Mouse (Mus musculus) gastrocnemius, postnatal 4 days (tissue): ENCODE data around the gene Rhd. TPM values are rescaled to one million over a fixed set of nuclear protein-coding genes. Genes with fewer than 3 reads are reported as not detected.

Source experiments
- DNase-seq, 2 experiments: peaks; one replicate each; pipeline ENCODE4 v3.0.0; 2021 to 2022; ENCODE audit warnings: low spot score in 2 of 2, mixed read lengths in 2 of 2
- total RNA-seq, 2 experiments: library from RNA; stranded (reverse); gene quantifications; 2 replicates each; pipeline ENCODE4 v1.2.3; 2021

Gene Rhd
- total RNA-seq, 2 experiments from 2014 or later: 0.27 to 0.62 TPM

DNA sequence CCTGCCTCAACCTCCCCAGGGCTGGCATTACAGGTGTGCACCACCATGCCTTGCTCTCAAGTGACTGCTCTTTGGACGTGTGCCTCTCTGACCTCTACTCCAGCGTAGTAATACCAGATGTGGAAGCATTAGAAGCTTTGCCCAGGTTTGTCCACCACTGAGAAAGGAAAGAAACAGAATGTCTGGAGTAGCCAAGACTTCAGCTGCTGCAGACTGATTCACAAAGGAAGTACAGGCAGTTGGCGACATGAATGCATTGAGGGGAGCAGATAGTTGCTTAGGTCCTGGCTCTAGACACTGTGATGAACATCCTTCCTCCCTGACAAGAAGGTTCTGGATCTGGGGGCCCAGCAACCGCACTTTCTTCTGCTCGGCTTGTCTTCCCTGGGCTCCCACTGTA lies 8.3 kb upstream of the Rhd start:
- no peak for DNase-seq

DNA sequence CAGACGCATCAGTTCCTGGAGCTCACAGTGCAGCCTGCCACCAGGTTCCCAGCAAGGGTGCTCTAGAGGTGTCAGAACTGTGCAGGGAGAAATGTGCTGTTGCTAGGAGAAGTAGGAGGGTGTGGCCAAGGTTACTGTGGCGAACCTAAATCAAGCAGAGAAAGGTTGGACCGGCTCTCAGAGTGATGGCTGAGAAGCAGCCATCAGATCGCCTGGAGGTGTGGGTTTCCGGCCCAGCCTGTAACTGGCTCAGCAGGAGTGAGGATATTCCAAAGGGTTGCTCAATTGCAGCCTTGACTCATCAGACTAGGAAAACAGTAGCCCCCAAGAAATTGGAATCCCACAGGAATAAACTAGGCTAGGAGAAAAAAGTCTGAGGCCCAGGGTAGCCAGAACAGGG lies 7.8 kb upstream of the Rhd start:
- DNase-seq: no peak

DNA sequence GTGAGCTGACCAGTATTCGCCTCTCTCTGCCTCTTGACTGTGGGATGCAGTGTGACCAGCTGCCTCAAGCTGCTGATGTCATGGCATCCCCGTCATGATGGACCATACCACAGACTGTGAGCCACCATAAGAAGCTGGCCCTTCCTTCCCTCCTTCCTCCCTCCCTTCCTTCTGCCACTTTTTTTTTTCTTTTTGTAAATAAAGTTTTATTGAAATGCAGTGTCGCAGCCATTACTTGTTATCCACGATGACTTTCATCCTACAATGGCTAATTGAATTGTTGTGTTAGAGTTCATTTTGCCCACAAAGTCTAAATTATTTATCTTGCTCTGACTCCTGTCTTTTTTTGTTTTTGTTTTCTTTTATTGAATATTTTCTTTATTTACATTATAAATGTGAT lies 5.8 kb upstream of the Rhd start:
- DNase-seq: no peak

DNA sequence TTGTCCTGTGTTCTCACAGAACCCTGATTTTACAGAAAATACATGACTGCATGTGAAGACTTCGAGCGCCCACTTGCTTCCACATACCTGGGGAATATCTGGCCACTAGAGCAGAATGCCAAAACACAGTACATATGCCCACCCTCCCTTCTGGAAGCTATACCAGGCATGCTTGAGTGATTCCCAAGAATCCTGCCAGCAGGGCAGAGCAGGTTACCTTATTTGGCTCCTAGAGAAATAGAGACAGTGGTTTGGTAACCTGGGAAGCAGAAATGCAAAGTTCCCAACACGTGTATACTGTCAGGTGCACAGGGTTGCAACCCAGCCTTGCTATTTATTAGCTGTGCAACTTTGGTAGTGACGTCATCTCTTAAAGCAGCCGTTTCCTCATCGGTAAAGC lies 2.5 kb upstream of the Rhd start:
- no peak for DNase-seq

DNA sequence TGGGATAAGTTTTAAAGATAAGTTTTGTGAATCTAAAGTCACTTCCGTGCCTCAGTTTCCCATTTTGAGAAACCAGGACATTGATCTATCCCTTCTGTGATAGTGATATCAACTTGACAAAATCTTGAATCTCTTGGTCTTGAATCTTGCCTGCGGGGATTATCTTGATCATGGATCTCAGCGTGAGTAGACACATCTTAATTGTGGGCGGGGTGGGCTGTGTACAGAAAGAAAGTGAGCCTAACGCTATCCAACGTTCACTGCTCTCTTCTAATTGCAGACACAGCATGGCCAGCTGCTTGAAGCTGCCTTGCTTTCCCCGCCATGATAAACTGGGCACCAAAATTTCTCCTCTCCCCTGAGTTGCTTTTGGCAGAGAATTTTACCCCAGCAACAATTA lies 1.3 kb upstream of the Rhd start:
- DNase-seq: no peak

DNA sequence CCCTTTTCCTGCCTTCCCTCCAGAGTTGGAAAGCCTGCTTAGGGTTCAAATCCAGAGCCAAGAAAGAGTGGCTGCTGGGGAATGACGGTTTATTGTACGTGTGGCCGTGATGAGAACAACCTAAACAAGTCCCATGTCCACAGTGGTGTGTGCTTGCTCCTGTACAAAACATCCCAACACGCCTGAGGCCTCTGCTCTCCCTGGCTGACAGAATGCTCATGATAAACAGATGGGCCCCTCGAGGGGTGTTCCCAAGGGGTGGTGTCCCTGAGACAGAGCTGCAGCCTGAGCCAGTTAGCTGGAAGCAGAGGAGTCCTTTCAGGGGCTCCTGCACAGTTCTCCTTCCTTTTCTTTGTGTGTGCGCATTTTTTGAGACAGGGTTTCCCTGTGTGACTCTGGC lies 1.0 kb downstream of the Rhd start:
- DNase-seq: no peak

DNA sequence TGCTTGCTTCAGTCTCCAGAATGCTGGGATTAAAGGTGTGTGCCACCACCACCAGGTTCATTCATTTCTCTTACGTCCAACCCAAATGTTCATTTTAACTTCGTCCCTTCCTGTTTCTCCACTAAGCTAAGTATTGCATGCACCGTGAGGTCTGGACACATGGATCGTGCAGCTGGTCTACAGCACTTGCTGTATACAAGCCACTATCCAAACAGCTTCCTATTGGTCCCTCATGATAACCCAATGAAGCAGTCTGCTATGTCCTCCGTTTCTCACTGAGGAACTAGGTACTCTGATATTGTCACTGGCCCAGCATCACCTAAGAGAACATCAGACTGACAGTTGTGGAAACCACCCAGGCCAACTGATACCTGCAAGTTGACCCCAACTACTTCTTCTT lies 1.5 kb downstream of the Rhd start:
- DNase-seq: no peak

DNA sequence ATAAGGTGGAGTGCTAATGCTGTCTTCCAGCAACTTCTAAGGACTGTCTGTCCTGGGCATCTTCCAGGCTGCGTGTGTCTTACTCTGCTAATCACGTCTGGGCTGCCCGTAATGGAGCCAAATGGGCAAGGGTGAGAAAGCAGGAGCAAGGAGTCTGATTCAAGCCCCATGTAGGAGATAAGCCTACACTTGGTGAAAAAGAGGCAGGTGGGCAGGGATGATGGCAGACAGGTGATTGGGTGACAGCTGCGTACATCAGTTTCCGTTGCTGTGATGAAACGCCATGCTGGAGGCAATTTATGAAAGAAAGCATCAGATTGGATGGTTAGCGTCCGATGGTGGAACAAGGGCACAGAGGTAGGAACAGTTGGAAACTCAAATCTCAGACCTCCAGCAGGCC lies 2.9 kb downstream of the Rhd start:
- no peak for DNase-seq

DNA sequence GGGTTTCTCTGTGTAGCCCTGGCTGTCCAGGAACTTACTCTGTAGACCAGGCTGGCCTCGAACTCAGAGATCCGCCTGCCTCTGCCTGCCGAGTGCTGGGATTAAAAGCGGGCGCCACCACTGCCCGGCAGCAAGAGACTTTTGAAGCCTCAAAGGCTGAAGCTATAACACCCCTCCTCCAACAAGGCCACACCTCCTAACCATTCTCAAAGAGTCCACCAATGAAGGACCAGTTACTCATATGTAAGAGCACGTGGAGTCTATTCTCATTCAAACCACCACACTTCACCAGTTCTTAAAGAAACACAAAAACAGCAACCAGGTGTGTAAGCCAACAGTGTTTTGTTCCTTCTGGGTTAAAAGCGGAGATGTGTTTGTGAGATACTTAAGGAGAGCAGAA lies 3.3 kb downstream of the Rhd start:
- DNase-seq: no peak

DNA sequence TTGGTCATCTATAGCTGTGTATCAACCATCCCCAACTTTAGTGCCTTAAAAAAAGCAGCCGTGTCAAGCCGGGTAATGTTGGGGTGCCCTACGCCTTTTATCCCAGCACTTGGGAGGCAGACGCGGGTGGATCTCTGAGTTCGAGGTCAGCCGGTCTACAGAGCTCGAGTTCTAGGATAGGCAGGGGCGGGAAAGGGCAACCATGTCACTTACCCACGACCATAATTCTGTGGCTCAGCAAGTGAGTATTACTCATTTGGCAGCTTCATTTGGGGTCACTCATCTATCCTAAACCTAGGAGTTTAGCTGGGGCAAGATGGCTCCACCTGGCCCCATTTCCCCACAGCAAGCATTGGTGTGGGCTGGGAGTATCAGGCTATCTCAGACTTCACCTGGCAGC lies 3.7 kb downstream of the Rhd start:
- DNase-seq: no peak

DNA sequence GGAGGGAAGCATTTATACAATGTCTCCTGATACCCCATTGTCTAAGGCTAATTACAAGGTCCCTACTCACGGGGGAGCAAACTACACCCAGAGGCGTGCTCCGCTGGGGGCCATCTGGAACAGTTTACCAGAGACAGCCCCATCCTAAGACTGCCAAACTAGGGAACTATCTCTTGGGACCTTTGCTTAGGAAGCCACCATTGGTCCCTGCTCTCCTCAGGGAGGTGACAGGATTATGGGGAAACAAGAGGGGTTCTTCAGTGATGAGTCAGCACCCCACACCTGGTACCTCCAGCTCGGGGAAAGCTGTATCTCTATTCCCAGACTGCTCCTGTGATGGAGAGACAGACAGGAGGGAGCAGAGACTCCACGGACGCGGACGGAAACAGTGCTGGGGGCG lies 4.2 kb downstream of the Rhd start:
- no peak for DNase-seq

DNA sequence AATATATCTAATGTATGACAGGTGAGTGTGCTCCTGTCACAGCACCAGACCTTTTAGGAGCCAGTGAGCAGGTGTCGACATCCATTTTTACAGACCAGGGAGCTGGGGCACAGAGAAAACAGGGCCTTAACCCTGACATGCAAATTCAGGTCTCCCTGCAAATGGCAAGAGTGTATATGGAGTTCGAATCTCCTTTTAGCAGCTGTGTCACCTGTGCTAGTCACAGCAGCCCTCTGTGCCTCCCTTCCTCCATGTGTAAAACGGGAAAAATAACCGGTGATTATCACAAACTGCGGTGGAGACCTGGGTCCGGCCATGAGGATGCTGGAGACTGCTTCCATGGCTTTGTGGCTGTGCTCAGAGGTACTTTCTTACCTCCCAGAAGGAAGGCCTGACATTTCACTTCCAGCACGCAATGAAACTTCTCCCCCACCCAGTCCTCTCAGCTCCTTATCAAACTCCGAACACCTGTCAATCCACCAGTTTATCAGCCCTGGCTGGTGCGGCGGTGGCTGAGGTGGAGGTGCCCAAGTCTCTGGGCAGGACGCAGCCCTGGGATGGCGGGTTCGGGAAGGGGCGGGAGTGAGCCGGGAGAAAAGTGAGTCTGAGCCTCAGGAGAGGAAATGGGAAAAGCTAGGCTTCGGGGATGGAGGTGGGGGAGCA lies 4.9 kb downstream of the Rhd start:
- no peak for DNase-seq

DNA sequence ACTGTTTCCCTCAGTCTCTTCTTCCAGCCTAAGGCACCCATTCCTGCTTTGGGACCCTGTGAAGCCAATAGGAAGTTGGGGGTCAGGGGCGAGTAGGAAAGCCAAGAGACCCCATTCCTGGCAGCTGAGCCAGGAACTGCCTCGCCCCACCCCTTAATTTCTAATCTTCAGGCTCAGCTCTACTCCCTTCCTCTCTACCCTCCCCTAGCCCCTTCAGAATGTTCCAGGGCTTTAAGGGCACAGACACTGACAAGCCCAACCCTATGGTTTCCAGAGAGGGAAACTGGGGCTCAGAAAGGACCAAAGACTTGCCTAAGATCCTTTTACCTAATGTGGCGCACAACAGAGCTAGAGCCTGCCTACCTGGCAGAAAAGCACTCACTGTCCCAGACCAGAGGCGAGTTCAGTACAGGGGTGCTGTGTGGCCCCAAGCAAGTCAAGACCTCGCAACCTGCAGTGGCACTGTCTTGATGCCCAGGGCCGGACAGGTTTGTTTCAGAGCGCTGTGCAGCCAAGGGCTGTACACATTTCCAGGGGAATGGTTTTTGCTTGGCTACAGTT lies 5.6 kb downstream of the Rhd start:
- DNase-seq: no peak

DNA sequence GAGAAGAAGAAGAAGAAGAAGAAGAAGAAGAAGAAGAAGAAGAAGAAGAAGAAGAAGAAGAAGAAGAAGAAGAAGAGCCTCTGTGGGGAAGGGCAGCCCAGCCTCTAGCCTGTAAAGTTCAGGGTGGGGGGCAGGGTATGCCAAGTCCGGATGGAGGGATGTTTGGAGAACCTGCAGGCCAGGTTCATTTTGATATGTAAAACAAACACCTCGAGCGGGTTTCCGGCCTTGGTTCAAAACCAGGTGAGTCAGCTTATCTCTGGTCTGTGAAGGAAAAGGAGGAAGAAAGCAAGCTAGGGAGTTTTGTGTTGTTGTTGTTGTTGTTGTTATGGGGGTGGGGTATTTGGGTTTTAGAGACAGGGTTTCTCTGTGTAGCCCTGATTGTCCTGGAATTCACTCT lies 7.1 kb downstream of the Rhd start:
- no peak for DNase-seq

DNA sequence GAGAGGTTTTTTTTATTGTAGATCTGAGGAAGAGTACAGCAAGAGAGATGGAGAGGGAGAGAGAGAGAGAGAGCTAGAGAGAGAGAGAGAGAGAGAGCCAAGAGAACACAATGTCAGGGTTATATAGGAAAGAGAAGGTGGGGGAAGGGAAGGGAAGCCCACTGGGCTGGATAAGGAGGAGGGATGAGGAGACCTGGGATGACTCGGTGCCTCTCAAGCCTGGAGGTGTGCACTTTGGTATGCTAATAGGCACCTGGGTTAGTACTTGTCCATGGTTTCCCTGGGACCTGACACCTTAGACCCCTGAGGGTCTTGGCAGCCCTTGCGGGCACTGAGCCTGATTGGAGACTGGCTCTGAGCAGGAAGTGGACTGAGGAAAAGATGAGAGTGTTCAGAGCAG lies 7.6 kb downstream of the Rhd start:
- no peak for DNase-seq

DNA sequence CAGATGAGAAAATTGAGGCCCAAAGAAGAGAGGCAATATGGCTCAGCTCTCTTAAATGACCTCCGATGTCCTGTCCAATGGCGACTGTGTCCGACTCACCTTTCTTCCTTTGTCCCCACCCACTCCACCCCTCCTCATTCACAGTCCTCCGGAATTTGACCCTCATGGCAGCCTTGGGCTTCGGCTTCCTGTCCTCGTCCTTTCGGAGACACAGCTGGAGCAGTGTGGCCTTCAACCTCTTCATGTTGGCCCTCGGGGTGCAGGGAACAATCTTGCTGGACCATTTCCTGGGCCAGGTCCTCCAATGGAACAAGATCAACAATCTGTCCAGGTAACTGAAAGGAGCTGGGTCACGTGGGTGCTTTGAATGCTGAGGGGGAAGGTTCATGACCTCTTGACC lies 11.8 kb downstream of the Rhd start:
- no peak for DNase-seq

DNA sequence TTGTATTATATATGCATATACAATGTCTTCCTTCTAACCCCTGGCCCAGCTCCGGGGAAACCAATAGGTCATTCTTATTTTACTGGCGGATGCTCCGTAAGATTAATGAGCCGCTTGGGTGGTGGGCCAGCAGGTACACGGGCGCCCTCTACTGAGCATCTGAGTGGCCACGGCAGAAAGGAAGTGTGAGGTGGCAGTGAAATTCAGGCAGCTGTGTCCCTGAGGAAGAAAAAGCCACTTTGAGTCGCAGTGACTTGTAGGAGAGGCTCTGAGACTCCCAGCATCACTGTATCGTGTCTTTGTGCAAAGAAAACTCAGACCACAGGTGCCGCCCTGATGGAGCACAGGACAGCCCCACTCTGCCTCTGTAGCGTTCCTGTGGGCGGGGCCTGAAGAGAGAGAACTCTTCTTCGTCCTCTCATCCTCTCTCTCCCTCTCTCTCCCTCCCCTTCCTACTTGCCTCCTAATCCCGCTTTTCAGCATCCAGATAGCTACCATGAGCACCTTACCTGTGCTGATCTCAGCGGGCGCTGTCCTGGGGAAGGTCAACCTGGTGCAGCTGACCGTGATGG lies 15.2 kb downstream of the Rhd start:
- peak; percentile 57 to 72 for DNase-seq

DNA sequence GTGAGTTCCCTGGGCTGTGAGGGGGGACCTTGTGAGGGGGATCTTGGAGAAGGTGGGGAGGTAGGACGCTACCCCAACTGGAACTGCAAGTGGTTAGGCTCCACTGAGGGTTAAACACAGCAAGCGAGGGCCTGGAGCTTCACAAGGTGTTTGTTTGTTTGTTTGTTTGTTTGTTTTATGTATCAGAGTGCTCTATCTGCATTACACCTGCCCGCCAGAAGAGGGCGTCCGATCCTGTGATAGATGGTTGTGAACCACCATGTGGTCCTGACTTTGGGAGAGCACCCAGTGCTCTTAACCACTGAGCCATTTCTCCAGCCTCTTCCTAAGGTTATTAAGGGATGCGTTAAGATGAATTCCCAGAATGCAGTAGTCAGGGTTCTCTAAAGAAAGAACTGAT lies 15.7 kb downstream of the Rhd start:
- no peak for DNase-seq

DNA sequence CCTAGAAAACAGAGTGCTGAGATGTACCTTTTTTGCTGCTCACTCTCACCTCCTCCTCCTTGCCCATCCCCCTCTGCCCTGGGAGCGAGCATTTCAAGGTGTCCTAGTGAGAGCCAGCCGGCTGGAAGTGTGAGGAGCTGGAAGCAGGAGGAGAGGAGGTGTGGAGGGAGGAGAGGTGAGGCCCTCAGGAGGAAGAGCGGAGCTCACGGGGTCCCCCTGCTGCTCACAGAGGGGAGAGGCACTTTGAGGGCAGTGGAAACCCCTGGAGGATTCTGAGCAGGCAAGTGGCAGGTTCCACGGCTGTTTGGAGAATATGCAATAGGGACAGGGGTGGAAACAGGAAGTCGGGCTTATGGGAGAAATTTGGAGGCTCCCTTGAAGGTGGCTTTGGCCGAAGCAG lies 18.9 kb downstream of the Rhd start:
- DNase-seq: no peak

DNA sequence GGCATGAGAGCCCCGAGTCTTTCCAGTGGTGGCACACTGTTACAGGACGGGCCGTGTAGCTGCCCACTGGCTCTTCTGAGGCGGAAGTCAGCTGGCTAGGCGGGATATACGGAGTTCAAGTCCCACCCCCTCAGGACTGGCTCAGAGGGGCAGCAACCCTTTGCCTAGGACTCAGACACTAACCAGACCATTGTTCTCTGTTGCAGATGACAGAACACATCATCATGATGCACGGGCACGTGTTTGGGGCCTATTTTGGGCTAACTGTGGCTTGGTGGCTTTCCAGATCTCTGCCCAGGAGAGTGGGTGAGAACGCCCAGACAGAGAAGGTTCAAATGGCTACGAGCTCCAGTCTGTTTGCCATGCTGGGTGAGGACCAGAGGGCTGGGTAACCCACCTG lies 19.5 kb downstream of the Rhd start:
- DNase-seq: no peak

DNA sequence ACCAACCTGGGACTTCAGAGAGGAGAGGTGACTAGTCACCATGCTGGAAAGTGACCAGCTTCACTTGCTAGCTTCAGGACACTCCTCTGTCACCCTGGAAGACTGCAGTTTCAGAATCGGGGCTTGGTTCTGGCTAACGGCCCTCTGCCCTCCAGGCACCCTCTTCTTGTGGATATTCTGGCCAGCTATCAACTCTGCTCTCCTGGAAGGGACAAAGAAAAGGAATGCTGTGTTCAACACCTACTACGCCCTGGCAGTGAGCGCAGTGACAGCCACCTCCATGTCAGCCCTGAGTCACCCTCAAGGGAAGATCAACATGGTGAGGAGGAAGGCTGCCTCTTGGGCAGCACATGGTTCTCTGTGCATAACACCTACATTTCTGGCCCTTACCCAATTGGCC lies 20.0 kb downstream of the Rhd start:
- DNase-seq: no peak

DNA sequence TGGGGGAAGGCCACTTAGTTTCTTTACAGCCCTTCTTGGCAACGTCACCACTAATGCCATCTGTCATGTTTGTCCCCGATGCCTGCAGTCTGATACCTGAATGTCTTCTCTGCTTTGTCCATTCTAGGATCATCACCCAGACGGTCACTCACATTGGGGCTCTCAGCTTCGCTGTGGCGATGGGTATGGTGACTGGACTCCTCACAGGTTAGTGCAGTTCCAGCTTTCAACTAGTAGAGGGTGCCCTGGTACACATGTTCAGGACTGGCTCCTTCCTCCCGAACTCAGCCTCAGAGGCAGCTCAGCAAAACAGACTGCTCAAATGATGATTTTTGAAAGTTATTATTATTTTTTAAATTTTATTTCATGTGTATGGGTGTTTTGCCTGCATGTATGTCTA lies 27.8 kb downstream of the Rhd start:
- peak in 1 of 2 experiments; percentile 48 for DNase-seq

DNA sequence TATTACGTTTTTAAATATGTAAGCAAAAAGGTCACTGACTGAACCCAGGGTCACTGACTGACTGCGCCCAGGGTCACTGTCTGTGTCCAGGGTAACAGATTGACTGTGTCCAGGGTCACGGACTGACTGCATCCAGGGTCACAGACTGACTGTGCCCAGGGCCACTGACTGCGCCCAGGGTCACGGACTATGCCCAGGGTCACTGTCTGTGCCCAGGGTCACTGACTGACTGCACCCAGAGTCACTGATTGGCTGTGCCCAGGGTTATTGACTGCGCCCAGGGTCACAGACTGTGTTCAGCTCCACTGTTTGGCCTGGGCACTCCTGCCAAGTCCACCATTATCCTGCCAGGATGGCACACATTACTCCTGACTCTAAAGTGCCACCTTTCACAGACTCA lies 32.9 kb downstream of the Rhd start:
- no peak for DNase-seq
